Mouse (Mus musculus): ENCODE data around the gene Gm20388.

Gm20388 gene

DNA sequence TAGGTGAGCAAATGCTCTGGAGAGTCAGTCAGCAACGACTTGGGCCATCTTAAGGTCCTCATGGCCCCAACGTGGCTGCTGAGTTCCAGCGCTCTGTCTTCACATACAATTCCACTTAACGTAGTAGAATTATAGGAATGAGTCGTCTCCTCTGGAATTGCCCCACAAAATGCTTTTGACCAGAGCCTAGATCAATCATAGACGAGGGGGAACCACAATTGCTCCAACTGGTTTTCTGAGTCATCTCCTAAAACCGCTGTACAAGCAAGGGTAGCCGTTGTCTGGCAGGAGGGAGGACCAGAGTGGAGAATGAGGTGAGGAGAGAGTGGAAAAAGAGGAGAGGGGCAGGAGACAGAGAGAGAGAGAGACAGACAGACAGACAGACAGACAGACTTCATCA lies 105.3 kb downstream of the Gm20388 start:
- DNase-seq, result no peak

DNA sequence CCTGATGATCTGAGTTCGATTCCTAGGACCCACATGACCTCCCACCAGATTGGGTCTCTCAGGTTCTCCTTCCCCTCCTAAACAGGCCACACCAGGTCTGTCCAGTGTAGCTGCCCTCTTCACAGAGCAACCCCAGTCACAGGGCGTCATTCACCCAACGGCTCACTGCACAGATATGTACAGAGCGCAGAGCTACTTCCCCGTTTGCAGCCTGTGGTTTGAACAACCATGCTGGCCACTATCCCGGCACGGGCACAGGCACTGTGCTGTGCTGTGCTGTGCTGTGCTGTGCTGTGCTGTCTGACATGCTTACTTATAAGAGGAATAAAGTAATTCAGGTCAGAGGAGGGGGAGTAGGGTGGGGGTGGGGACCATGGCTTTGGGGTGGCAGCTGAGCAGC lies 105.8 kb downstream of the Gm20388 start:
- no peak for DNase-seq

DNA sequence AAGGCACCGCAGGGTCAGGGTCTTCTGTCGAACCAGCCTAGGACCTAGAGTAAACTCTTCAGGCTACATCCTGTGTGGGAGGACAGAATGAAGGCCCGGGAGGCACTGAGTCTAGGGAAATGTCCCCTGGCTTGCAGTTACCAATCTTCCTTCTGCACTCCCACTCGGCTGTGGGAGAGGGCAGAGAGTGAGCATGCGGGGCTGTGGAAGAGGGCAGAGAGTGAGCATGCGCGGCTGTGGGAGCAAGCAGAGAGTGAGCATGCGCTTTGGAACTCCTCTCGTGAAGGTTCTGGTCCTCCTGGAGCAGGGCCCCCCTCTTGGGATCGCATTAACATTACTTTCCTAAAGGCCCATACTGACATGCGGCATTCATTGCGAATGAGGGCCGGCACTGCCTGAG lies 106.7 kb downstream of the Gm20388 start:
- DNase-seq, result no peak

DNA sequence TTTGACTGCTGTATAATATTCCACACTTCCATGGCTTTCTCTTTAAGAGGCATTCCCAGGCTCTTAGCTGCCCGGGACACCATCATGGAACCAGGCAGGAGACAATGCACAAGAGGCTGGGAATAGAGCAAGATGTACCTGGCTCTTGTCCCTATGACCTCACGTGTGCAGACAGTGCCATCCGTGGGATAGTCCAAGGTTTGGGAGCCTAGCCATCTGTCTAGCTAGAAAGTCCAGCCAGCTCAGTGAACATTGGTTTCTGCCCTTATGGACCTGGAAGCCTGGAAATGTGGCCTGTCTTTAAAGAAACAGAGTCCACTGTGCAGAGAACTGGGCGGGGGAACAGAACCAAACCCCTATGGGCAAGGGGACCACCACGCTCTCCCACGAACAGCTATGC lies 107.1 kb downstream of the Gm20388 start:
- DNase-seq, result no peak

DNA sequence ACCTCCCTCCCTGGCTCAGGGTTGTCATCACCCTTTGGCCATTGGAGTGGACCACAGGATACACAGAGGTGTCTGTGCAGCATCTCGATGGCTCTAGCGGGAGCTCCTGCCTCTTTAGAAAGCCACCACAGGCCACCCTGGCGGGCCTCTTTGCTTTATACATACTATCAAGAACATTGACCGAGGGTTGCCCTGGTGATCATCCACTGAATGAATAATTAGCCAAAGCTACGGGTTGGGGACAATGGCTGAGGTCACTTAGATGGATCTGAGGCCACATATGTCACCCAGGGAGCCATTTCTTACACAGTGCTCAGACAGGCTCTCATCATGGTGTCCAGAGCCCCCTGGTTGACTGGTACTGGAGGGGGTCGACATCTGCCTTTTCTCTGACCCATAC lies 107.7 kb downstream of the Gm20388 start:
- DNase-seq, result no peak

DNA sequence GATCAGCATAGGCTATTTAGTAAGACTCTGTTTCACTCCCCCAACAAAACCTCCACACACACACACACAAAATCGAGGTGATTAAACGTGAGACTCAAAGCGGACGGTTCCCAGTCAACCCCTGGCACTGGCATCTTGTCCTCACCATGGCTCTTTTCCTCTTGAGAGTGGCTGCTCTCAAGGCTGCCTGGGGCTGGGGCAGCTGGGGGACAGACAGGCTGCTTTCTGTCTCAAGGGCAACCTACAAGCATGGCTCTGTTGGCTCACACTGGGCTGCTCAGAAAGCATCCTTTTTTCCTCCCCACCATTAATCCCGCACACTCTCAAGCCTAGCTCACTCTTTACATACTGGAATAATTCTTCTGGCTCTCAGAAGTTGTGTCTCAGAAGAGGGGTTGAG lies 108.7 kb downstream of the Gm20388 start:
- no peak for DNase-seq

DNA sequence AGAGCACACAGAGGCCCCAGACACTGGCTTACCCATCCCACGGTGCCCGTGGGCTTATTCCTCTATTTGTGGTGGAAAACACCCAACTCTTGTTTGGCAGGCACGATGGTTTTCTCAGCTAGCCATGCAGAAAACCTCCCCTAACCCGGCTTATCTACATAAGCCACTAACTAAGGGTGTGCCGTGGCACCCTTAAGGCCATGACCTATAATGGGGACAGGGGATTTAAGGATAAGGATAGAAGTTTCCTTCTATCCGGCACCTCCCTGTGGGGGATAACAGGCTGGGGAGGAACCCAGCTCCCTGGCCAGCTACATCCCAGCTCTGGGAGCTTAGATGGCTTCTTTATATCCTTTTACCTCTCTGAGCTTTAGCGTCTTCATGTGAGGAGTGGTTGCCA lies 109.7 kb downstream of the Gm20388 start:
- DNase-seq, result no peak

DNA sequence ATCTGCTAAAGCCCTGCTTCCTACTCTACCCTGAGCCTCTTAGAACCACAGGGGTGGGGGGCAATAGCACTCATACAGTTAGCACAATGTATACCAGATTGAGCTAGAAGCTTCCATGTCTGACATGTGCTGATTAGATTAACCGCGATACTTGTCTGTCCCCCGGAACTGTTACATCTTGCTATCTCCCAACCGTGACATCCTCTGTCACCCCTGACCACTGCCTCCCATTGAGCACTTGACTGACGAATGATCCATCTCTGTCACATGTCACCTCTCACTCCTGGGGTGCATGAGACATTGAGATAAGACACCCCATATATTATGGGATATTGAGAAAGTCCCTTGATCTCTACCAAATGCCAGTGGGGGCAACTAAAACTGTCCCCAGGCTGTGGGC lies 115.6 kb downstream of the Gm20388 start:
- no peak for DNase-seq

DNA sequence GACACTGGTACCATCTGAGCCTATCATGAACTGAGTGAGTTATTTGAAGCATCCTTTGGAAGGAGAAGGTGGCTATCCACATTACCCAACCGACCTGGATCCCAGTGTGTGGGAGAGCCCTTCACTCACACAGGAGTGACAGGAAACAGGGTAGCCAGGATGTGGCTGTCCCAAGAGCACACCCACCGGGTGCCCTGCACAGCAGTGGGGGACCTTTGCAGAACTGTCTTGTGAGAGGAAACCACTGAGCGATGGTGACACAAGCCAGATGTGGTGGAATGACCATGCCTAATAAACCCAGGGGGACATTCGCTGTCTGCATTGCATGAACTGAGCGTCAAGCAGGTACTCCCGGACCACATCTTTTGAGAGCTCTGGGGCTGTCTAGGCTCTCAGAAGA lies 116.3 kb downstream of the Gm20388 start:
- DNase-seq, result no peak

DNA sequence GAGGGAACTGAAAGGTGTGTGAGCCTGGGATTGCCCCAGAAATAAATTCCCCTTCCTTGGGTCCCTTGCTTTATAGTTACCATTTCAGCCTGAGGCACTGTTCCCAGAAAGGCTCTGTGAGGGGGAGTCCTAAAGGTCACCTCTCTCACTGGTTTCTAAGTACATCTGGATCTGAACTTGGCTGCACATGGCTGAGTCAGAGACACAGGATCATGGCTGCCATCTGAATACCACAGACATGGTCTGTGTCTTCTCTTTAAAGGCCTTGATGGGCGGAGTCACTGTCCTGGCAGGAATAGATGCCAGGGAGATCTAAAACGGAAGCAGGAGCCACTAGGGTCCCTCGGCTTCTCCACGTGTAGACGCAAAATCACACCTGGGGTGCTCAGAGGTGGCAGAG lies 119.8 kb downstream of the Gm20388 start:
- DNase-seq, result no peak

DNA sequence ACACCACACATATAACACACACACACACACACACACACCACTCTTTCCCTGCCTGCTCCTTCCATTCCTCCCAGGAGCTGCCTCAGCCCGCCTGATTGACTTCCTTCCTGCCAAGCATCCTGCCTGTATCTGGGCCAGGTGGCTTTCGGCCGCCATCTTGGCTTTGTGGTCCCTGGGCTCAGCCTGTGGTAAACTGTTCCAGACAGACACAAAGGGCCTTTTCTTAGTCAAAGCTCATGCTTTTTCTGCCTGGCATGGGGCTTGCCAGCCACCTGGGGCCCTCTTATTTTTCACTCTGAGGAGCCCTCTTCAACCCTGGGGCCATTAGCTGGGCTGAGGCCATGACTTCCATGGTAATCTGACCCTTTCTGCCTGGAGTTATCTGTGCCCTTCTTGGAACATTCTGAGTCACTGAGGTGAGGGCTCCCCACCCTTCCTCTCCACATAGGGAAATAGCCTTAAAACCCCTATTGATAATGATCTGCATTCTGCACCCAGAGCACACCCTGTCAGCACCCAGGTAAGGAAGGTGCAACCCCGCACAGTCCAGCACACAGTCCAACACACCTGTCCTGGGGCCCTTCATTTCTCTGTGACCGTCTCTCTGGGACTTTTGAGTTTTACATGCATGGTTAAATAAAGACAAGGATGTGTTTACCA lies 122.0 kb downstream of the Gm20388 start:
- peak in 1 of 2 experiments; percentile 52 for DNase-seq

DNA sequence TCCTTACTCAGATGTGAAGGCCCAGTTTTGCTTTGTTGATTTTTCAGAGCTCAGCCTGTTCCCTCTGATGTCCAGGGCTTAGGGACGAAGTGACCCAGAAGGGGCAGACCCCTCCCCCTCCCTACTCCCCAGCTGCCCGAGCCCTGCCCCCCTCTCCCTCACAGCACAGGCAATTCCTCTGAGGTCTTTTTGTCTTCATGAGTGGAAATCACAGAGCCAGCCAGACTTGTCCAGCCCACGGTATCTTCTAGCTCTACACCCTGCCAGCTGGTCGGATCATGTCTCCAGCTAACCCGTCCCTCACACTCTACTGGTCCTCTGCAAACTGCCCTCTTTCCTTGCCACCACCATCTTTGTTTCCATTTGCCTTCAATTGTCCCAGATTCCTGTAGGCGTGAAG lies 123.8 kb downstream of the Gm20388 start:
- DNase-seq, result no peak

DNA sequence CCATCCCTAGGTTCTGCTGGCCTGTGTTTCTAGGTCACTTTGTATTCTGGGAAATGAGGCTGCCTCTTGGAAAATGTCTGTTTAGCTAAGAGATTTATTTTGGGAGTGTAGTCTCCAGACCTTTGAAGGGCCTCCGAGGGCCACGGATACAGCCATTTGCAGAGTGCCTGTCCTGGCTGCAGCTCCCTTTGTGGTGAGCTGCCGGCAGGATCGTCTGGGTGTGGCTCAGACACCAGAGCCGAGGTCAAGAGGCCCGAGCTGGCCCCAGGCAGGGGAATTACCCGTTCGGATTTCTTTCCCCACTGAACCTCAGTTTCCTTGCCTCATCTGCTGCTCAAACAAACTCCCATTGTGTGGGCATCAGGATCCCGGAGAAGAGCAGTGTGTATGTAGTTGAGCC lies 125.5 kb downstream of the Gm20388 start:
- no peak for DNase-seq

DNA sequence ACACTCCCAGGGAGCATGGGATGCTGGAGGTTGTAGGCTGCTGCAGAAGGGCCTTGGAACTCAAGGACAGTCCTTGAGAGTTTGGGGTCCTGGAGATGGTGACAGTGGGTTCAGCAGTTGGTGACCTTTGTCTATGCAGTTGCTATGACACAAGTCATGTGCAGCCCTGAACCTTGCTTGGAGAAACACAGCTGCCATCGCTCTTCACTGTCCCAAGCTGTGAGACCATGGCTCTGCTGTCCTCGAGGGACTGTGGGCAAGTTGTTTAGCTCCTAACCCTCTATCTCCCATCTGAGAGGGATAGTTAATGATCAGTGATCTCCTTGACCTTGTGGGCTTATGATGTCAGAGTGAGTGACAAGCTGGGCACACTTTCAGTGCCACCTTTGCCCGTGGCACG lies 125.9 kb downstream of the Gm20388 start:
- no peak for DNase-seq

DNA sequence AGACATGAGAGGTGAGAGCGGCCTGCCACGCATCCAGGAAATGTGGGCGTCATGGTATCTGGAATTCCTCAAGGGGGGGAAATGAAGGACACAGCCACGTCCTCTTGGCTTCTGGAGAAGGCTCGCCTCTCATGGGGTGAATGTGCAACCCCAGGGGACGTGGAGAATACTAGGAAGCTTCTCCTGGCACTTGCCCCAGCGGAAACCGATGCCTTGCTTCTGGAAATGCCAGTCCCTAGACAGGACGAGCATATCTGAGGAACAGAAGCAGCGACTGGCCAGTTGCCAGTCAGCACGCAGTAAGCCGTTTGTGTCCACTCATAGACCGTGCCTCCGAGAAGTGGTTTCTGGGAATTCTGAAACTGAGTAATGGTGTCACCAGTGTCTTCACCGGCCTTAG lies 126.6 kb downstream of the Gm20388 start:
- peak; percentile 49 to 54 for DNase-seq

DNA sequence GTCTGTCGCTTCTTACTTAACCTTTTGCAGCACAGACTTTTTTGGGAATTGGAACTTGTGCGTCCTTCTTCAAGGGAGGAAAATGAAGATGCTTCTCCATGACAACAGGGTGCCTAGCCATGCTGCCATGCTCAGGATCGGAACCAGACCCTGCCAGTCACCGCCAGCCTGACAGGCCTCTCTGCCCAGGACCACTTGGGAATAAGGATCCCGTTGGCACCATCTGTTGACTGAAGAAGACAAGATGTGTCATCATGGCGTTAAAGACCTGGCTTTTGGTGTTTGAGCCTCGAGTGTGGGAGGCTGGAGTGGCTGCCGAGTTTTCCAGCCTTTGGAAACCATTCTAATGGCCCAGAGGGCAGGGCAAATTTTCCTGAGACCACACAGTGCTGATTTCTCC lies 127.0 kb downstream of the Gm20388 start:
- no peak for DNase-seq

DNA sequence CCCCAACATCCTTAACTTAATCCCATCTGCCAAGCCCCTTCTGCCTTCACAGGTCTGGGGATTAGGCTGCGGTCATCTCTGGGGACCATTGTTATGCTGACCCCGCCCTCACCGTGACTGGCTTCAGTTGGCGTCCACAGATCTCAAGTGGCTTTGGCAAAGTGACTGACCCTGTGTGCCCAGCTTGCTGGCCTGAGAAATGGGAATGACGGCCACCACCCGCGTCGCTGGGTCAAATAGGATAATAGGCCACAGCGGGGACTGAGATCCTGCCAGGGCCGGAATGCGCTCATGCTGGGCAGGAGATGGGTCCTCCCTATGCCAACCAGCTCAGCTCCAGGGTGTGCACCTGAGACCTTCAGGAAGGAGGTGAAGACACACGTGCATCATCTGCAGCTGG lies 128.1 kb downstream of the Gm20388 start:
- DNase-seq, result no peak

DNA sequence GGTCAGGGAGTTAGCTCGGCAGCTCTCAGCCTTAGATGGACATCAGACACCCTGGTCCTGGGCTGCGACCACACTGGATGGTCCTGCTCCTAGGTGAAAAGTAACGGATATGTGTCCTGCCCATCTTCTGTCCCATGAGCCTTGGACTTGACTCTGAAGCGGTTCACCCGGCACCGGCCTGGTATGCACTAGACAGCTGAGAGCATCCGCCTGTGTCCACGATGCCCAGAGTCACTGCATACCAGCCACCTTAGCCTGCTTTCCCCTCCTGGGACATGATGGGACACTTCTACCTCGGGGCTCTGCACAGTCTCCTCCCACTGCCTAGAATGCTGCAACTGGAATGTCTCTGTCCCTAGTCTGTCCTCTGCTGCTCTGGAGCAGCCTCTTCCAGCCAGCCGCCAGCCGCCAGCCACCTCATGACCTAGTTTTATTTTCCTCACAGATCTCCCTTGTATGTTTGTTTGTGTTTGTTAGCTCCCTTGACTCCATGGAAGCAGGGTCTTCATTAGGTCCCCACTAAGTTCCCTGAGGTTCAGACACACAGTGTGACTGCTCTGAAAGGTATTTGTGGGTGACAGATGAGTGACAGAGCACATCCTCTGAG lies 128.8 kb downstream of the Gm20388 start:
- no peak for DNase-seq

DNA sequence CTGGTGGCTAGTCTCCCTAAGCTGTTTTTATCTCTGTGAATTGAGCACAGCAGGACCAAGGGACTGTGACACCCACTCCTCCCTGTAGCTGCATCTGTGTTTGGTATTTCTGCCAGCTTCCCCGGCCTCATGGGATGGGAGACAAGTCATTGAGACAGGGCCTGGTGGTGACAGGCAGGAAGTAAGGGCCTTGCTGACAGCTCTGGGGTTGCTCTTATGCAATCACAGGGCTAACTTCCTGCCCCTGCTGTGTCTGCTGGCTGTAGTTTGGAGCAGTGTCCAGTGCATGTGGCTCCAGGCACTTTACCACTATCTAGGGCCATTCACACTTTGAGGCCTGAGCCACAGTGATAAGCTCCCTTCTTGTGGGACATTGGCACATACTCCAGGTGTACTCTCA lies 130.2 kb downstream of the Gm20388 start:
- no peak for DNase-seq

DNA sequence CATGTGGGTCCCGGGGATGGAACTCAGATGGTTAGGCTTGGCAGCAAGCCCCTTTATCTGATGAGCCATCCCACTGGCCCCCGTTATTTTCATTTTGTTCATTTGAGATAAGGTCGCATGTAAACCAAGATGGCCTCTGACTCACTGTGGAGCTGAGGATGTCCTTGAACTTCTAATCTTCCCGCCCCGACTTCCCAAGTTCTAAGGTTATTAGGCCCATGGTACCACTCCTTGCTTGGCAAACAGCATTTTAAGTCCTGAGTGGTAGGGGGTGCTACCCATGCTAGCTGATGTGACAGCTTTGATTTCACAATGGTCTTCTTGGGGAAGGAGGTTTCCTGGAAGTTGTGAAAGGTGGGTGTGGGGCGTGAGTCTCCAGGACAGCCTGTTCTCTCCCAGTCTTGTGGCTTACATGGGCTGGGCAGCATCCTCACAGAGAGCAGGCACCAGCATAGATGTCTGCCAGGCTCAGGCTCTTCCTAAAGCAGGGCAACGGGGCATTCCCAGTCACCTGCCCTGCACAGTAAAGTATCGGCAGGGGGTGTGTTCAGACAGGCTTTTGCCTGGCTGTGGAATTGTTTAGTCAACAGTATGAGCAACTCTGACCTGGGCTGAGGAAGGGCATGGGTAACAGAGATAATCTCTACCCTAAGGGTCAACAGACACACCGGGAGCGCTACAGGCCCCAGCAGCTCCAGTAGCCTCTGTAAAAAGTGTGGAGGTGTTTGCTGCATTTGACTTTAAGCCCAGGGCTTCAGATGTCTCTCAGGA lies 132.1 kb downstream of the Gm20388 start:
- DNase-seq, result no peak

DNA sequence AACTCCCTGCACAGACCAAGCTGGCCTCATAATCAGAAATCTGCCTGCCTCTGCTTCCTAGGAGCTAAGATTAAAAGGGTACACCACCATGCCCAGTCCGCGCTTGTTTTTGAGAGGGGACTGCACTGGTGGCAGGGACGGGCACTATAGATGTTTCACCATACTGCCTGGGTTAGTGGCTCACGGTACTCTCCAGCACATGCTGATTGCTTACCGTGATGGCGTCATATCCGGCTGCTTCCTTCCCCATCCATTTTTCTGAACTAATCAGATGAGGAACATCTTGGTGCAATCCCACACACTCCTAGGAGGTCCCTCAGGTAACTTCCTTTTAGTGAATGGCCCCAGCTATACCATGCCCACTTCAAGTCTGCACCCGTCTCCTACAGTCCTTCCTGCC lies 134.3 kb downstream of the Gm20388 start:
- DNase-seq, result no peak

DNA sequence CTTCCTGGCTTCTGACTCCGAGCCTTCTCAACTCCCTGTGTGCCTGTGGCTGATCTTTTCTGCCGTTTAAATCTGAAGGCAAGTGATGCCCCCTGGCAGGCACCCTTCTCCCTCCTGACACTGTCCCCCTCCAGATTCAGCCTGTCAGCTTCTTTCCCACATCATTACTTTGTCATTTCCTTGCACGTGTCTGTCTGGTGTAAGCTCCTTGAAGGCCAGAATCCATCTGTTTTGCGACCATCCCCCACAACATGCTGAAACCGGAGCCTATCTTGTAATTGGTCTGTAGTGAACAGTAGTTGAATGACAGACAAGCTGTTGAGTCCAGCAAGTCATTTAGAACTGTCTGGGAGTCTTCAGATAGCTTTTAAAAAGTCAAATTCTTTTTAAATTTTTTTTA lies 134.8 kb downstream of the Gm20388 start:
- DNase-seq, result no peak

DNA sequence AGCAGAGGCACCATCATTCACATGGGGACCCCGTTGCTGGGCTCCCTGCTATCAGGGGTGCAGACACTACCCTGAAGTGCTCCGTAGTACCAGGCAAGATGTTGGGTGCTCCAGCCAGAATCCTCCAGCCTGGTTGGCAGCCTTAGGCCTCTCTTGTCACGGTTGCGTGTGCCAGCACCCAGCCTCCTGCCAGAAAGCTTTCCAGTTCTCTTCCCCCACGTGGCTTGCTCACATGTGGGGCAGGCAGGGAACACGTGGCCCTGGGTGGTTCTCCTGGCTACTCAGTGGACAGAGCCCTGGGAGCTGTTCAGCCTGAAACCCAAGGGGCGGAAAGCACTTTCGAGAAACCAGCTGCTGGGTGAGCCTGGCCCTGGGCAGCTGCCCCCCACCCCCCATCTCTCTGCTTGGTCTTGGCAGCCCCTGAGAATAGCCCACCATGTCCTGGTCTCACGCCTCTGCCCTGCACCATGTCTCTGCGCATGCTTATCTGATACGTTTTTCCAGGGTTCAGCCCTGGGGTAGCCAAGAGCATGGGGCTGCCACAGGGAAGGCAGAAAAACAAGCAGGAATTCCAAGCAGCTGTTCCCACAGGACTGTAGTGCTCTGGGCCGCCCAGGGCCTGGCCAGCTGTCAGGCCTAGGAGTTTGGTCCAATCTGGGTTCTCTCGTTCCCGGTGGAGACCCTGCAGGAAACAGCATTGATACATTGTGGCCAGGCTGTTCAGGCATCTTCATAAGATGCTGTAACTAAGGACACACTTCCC lies 135.8 kb downstream of the Gm20388 start:
- peak; percentile 90 to 94 for DNase-seq

DNA sequence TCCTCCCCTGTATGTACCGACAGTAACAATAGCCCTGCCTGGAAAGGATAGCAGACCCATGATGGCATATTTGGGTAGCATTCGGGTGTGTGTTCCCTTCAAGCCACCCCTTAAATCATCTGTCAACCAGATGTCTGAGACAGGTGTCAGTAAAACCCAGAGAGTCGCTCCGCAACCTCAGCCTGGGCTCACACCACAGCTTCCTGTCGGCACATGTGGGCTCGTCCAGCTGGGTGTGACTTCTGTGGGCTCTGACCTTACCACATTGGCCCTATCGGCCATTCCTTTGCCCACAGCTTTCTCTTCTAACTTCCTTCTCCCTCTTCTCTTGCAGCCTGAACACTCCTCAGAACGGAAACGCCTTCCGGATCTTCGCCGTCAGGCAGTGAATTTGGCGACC lies 139.3 kb downstream of the Gm20388 start:
- no peak for DNase-seq
